Mouse (Mus musculus) kidney, postnatal 0 days (tissue): Measurements from ENCODE around the gene Lrpprc. TPM values are rescaled to one million over a fixed set of nuclear protein-coding genes. Genes with fewer than 3 reads are reported as not detected.

Source experiments
- ATAC-seq: fragments of 200-750 bp; cut with Nextera tagmentation; replicated peaks from 2 replicates; pipeline ENCODE4 v1.8.0; 2017; ENCODE audit warnings: low read depth, moderate number of reproducible peaks, moderate TSS enrichment, moderate library complexity; ENCODE audit not compliant: low FRiP score
- DNase-seq: peaks from one replicate; pipeline ENCODE4 v3.0.0-alpha.2; 2016; ENCODE audit warnings: low spot score
- H3K27ac ChIP-seq: fragments of 300-500 bp; sonication (generic); 2 replicates; pipeline ENCODE4 v1.5.1; 2014; ENCODE audit warnings: mild to moderate bottlenecking
- H3K27me3 ChIP-seq: fragments of 300-500 bp; sonication (generic); 2 replicates; pipeline ENCODE4 v1.6.1; 2014; ENCODE audit warnings: low read length, mixed read lengths; ENCODE audit not compliant: insufficient read depth
- H3K36me3 ChIP-seq: fragments of 300-500 bp; sonication (generic); 2 replicates; pipeline ENCODE4 v1.6.1; 2014; ENCODE audit warnings: low read length, mixed read lengths; ENCODE audit not compliant: insufficient read depth
- H3K4me1 ChIP-seq: fragments of 300-500 bp; sonication (generic); replicated peaks from 2 replicates; pipeline ENCODE4 v1.6.1; 2014; ENCODE audit warnings: antibody characterized with exemption, low read length, mixed read lengths; ENCODE audit not compliant: insufficient read depth
- H3K4me2 ChIP-seq: fragments of 300-500 bp; sonication (generic); 2 replicates; pipeline ENCODE4 v1.6.1; 2014; ENCODE audit warnings: mild to moderate bottlenecking, low read length, moderate library complexity, mixed read lengths
- H3K4me3 ChIP-seq: fragments of 300-500 bp; sonication (generic); replicated peaks from 2 replicates; pipeline ENCODE4 v1.5.1; 2014; ENCODE audit warnings: low read depth, low read length
- H3K9ac ChIP-seq: fragments of 300-500 bp; sonication (generic); 2 replicates; pipeline ENCODE4 v1.6.1; 2014; ENCODE audit warnings: low read depth, low read length
- H3K9me3 ChIP-seq: fragments of 300-500 bp; sonication (generic); replicated peaks from 2 replicates; pipeline ENCODE4 v1.6.1; 2016; ENCODE audit warnings: low read length, inconsistent platforms, mixed read lengths
- CTCF ChIP-seq: IDR thresholded peaks from 2 replicates; pipeline ENCODE4 v1.5.1; 2016; ENCODE audit warnings: antibody characterized with exemption, low read depth, mild to moderate bottlenecking, moderate library complexity
- WGBS: fragments of 180-500 bp; shearing (Covaris S2); extraction: QIAGEN DNeasy Blood & Tissue Kit; methylation state at CpG from one replicate; pipeline ENCODE4 v1.1.7; 2014; 5-methylcytosine and 5-hydroxymethylcytosine counted together
- polyA plus RNA-seq: library from polyadenylated mRNA; unstranded; fragments of >200 nt; fragmentation: Nextera tagmentation; extraction: Ambion mirVana; gene quantifications from 2 replicates; pipeline ENCODE4 v1.2.1, GENCODE M21; 2015

Gene Lrpprc
- polyA plus RNA-seq, 1 experiment from 2014 or later = 31.2 TPM

GRCm38 (mm10) chr17:84745001-84745400, 45.6 kb downstream of the Lrpprc start:
- no peak for TF ChIP-seq CTCF
- H3K9me3 ChIP-seq = no peaks in the 10 kb centered on the region
- DNase-seq (no peak), ATAC-seq (no peak)
- H3K27me3 ChIP-seq = no peaks in the 10 kb centered on the region
- H3K27ac ChIP-seq = no peak overlapping the region
- no peaks in the 10 kb centered on the region for H3K4me1 ChIP-seq
- 0 out of 2 replicates have a peak, but pooled peaks cover 5% of the 10 kb centered on the region for H3K36me3 ChIP-seq
- H3K9ac ChIP-seq = no peak overlapping the region
- 65% methylated on average over 9 of the region's 9 CpGs for WGBS
- no peak overlapping the region for H3K4me3 ChIP-seq
- no peak overlapping the region for H3K4me2 ChIP-seq

GRCm38 (mm10) chr17:84744256-84744655, 46.3 kb downstream of the Lrpprc start:
- Histone ChIP-seq H3K27me3 (no peaks in the 10 kb centered on the region), H3K36me3 (0 out of 2 replicates have a peak, but pooled peaks cover 4% of the 10 kb centered on the region), H3K4me2 (no peak overlapping the region), H3K27ac (no peak overlapping the region), H3K9me3 (no peaks in the 10 kb centered on the region), H3K4me1 (no peaks in the 10 kb centered on the region), H3K9ac (no peak overlapping the region), H3K4me3 (no peak overlapping the region)
- DNase-seq = no peak
- no peak for ATAC-seq
- TF ChIP-seq CTCF = no peak
- WGBS = 80% methylated on average over 4 of the region's 4 CpGs

- ATAC-seq (no peak), DNase-seq (no peak)
- TF ChIP-seq CTCF = no peak
- H3K9ac ChIP-seq = no peak overlapping the region
- H3K4me2 ChIP-seq = no peak overlapping the region
- no peak overlapping the region for H3K4me3 ChIP-seq
- no peaks in the 10 kb centered on the region for H3K27me3 ChIP-seq
- no peak overlapping the region for H3K27ac ChIP-seq
- WGBS = 85% methylated on average over 9 of the region's 9 CpGs
- H3K9me3 ChIP-seq = no peaks in the 10 kb centered on the region
- H3K36me3 ChIP-seq = 0 out of 2 replicates have a peak, but pooled peaks cover 5% of the 10 kb centered on the region
- no peaks in the 10 kb centered on the region for H3K4me1 ChIP-seq
These were observed 52.4 kb downstream of the Lrpprc start for GRCm38 (mm10) chr17:84738073-84738797.

GRCm38 (mm10) chr17:84736719-84737118, 53.9 kb downstream of the Lrpprc start:
- no peak overlapping the region for H3K9ac ChIP-seq
- H3K4me1 ChIP-seq = no peaks in the 10 kb centered on the region
- 0 out of 2 replicates have a peak, but pooled peaks cover 5% of the 10 kb centered on the region for H3K36me3 ChIP-seq
- no peak for ATAC-seq
- no peaks in the 10 kb centered on the region for H3K9me3 ChIP-seq
- WGBS = 58% methylated on average over 9 of the region's 9 CpGs
- no peak for DNase-seq
- no peak overlapping the region for H3K27ac ChIP-seq
- no peak overlapping the region for H3K4me2 ChIP-seq
- TF ChIP-seq CTCF = no peak
- H3K4me3 ChIP-seq = no peak overlapping the region
- H3K27me3 ChIP-seq = no peaks in the 10 kb centered on the region

GRCm38 (mm10) chr17:84732612-84733011, 58.0 kb downstream of the Lrpprc start:
- H3K36me3 ChIP-seq = peaks cover 11% of the 10 kb centered on the region; the same call in 1 of the 2 replicates
- no peak for TF ChIP-seq CTCF
- no peak overlapping the region for H3K9ac ChIP-seq
- no peak overlapping the region for H3K4me2 ChIP-seq
- ATAC-seq = no peak
- H3K27ac ChIP-seq = no peak overlapping the region
- H3K4me3 ChIP-seq = no peak overlapping the region
- H3K9me3 ChIP-seq = no peaks in the 10 kb centered on the region
- 89% methylated on average over 8 of the region's 8 CpGs for WGBS
- H3K27me3 ChIP-seq = no peaks in the 10 kb centered on the region
- DNase-seq = no peak
- H3K4me1 ChIP-seq = no peaks in the 10 kb centered on the region

- no peaks in the 10 kb centered on the region for H3K4me1 ChIP-seq
- no peak overlapping the region for H3K4me3 ChIP-seq
- H3K4me2 ChIP-seq = no peak overlapping the region
- no peaks in the 10 kb centered on the region for H3K27me3 ChIP-seq
- no peak for ATAC-seq
- H3K9ac ChIP-seq = no peak overlapping the region
- H3K27ac ChIP-seq = no peak overlapping the region
- H3K9me3 ChIP-seq = no peaks in the 10 kb centered on the region
- no peak for TF ChIP-seq CTCF
- H3K36me3 ChIP-seq = peaks cover 11% of the 10 kb centered on the region; the same call in 1 of the 2 replicates
- WGBS = 82% methylated on average over 12 of the region's 12 CpGs
- no peak for DNase-seq
These were observed 59.2 kb downstream of the Lrpprc start for GRCm38 (mm10) chr17:84731361-84731760.

GRCm38 (mm10) chr17:84729140-84729539, 61.4 kb downstream of the Lrpprc start:
- Histone ChIP-seq H3K4me2 (no peak overlapping the region), H3K36me3 (peaks cover 20% of the 10 kb centered on the region; the same call in 1 of the 2 replicates), H3K4me3 (no peak overlapping the region), H3K9me3 (no peaks in the 10 kb centered on the region), H3K9ac (no peak overlapping the region), H3K4me1 (no peaks in the 10 kb centered on the region), H3K27ac (no peak overlapping the region), H3K27me3 (no peaks in the 10 kb centered on the region)
- 77% methylated on average over 5 of the region's 5 CpGs for WGBS
- DNase-seq (no peak), ATAC-seq (no peak)
- no peak for TF ChIP-seq CTCF
